Mouse (Mus musculus): ENCODE results near the gene Cel. TPM values are rescaled to one million over a fixed set of nuclear protein-coding genes. Genes with fewer than 3 reads are reported as not detected.

The Cel gene
- total and polyA plus RNA-seq, 2 experiments from 2014 or later: not detected

GRCm38 (mm10) chr2:28529856-28530255 is 33.3 kb downstream of the Cel start:
- H3K36me3 ChIP-seq (ENCODE audit: insufficient read depth, low read length): peaks cover 8% of the 10 kb centered on the region; the same call in 1 of the 2 replicates
- no peak overlapping the region for H3K9ac ChIP-seq (replicated peaks; ENCODE audit: low read length, poor library complexity, severe bottlenecking)
- no peak for ATAC-seq (ENCODE audit: low FRiP score)
- no peak overlapping the region for H3K4me3 ChIP-seq (ENCODE audit: low read depth, low read length)
- H3K4me1 ChIP-seq (ENCODE audit: insufficient read depth, low read length): peaks cover 43% of the 10 kb centered on the region
- no peaks in the 10 kb centered on the region for H3K27me3 ChIP-seq (ENCODE audit: insufficient read depth, low read length)
- H3K27ac ChIP-seq (ENCODE audit: low read depth, low read length): 0 out of 2 replicates have a peak overlapping the region, but pooled peaks have one; percentile 14
- 66% methylated on average over 4 of the region's 4 CpGs for WGBS
- no peak overlapping the region for H3K4me2 ChIP-seq (ENCODE audit: low read depth, low read length, poor library complexity, severe bottlenecking)
- no peak for TF ChIP-seq CTCF (IDR thresholded peaks at IDR 0.05)
- DNase-seq (ENCODE audit: low spot score): no peak
- H3K9me3 ChIP-seq (ENCODE audit: low read length): no peaks in the 10 kb centered on the region

DNA sequence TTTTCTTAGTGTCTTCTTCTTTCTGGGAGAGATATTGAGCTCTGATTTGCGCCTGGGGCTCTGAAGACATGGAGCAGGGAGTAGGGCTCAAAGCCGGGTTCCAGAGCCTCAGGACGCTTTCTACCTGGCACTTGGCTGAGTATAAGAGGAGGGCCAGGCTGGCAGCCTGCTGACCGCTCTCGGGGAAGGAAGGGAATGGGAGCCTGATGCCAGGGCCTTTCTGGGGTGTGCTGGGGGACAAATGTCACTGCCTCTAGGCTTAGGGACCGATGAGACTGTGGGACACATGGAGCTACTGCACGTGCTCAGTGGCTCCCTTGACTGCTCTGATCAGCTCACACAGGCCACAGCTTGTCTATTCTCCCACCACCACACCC is 34.9 kb downstream of the Cel start:
- no peak overlapping the region for H3K27ac ChIP-seq (ENCODE audit: low read depth, low read length)

GRCm38 (mm10) chr2:28527436-28528353 is 35.5 kb downstream of the Cel start:
- no peak for TF ChIP-seq CTCF (IDR thresholded peaks at IDR 0.05)

More for the DNA sequence above, 34.9 kb downstream of the Cel start:
- Histone ChIP-seq H3K4me3 (ENCODE audit: low read depth, low read length) (no peak overlapping the region), H3K4me1 (ENCODE audit: insufficient read depth, low read length) (peaks cover 33% of the 10 kb centered on the region), H3K9ac (replicated peaks; ENCODE audit: low read length, poor library complexity, severe bottlenecking) (no peak overlapping the region), H3K27me3 (ENCODE audit: insufficient read depth, low read length) (no peaks in the 10 kb centered on the region), H3K9me3 (ENCODE audit: low read length) (no peaks in the 10 kb centered on the region), H3K4me2 (ENCODE audit: low read depth, low read length, poor library complexity, severe bottlenecking) (no peak overlapping the region), H3K36me3 (ENCODE audit: insufficient read depth, low read length) (peaks cover 8% of the 10 kb centered on the region; the same call in 1 of the 2 replicates)
- ATAC-seq (ENCODE audit: low FRiP score): no peak
- DNase-seq (ENCODE audit: low spot score): no peak
- no peak for TF ChIP-seq CTCF (IDR thresholded peaks at IDR 0.05)
- 80% methylated on average over 6 of the region's 7 CpGs for WGBS

DNA sequence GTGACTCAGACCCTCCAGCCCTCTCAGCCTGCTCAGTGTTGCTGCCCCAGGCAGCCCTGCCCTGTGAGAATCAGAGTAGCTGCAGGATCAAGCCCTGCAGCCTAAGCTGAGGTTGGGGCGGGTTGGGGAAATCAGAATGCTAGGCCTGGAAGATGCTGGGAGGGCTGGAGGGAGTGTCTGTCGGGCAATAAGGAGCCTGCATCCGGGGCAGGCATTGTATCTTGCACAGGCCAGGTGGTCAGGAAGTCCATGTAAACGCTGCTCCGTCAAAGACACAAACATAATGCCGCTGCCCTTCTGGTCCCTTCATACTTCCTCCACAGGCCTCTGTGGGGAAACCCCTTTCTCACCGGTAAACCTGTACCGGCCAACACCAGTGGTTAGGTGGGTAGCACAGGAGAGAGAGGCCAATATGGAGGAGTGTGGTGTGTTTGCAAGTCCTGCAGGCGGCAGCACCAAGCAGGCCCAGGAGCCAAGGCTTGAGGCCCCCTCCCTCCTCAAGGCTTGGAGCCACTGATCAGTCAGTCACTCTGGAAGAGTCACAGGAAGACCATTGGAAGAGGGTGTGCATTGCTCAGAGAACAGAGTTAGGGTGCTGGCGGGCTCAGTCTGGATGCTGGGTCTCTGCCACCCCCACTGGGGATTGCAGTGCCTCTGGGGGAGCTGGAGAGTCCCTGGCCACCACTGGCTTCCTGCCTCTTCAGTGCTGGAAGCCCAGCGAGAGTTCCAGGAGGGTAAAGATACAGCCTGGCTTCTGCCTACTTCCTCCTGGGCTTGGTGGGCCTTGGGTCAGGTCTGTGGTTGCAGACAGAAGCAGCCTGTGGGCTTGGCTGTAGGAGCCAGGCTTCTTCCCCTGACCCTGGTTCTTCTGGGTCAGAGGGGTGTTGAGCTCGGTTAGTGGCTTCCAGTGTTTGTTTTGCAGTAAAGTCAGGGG is 37.0 kb downstream of the Cel start:
- H3K4me3 ChIP-seq (ENCODE audit: low read depth, low read length): no peak overlapping the region
- 41% methylated on average over 12 of the region's 12 CpGs for WGBS
- H3K9ac ChIP-seq (replicated peaks; ENCODE audit: low read length, poor library complexity, severe bottlenecking): 0 out of 2 replicates have a peak overlapping the region, but pooled peaks have one; percentile 34
- ATAC-seq (ENCODE audit: low FRiP score): peak; percentile 18; the same call in 1 of the 2 replicates
- no peak overlapping the region for H3K4me2 ChIP-seq (ENCODE audit: low read depth, low read length, poor library complexity, severe bottlenecking)
- peak; percentile 68 for TF ChIP-seq CTCF (IDR thresholded peaks at IDR 0.05)
- H3K9me3 ChIP-seq (ENCODE audit: low read length): no peaks in the 10 kb centered on the region
- DNase-seq (ENCODE audit: low spot score): no peak
- no peaks in the 10 kb centered on the region for H3K27me3 ChIP-seq (ENCODE audit: insufficient read depth, low read length)
- peak overlapping the region; percentile 48 for H3K27ac ChIP-seq (ENCODE audit: low read depth, low read length)
- peaks cover 23% of the 10 kb centered on the region for H3K4me1 ChIP-seq (ENCODE audit: insufficient read depth, low read length)
- H3K36me3 ChIP-seq (ENCODE audit: insufficient read depth, low read length): peaks cover 19% of the 10 kb centered on the region

More at GRCm38 (mm10) chr2:28527436-28528353, 35.5 kb downstream of the Cel start:
- no peaks in the 10 kb centered on the region for H3K27me3 ChIP-seq (ENCODE audit: insufficient read depth, low read length)
- peaks cover 29% of the 10 kb centered on the region for H3K4me1 ChIP-seq (ENCODE audit: insufficient read depth, low read length)
- H3K4me2 ChIP-seq (ENCODE audit: low read depth, low read length, poor library complexity, severe bottlenecking): no peak overlapping the region
- H3K36me3 ChIP-seq (ENCODE audit: insufficient read depth, low read length): peaks cover 8% of the 10 kb centered on the region; the same call in 1 of the 2 replicates
- H3K27ac ChIP-seq (ENCODE audit: low read depth, low read length): peak overlapping the region; percentile 26; the same call in 1 of the 2 replicates
- H3K4me3 ChIP-seq (ENCODE audit: low read depth, low read length): no peak overlapping the region
- ATAC-seq (ENCODE audit: low FRiP score): no peak
- DNase-seq (ENCODE audit: low spot score): no peak
- no peak overlapping the region for H3K9ac ChIP-seq (replicated peaks; ENCODE audit: low read length, poor library complexity, severe bottlenecking)
- 82% methylated on average over 19 of the region's 20 CpGs for WGBS
- H3K9me3 ChIP-seq (ENCODE audit: low read length): no peaks in the 10 kb centered on the region

DNA sequence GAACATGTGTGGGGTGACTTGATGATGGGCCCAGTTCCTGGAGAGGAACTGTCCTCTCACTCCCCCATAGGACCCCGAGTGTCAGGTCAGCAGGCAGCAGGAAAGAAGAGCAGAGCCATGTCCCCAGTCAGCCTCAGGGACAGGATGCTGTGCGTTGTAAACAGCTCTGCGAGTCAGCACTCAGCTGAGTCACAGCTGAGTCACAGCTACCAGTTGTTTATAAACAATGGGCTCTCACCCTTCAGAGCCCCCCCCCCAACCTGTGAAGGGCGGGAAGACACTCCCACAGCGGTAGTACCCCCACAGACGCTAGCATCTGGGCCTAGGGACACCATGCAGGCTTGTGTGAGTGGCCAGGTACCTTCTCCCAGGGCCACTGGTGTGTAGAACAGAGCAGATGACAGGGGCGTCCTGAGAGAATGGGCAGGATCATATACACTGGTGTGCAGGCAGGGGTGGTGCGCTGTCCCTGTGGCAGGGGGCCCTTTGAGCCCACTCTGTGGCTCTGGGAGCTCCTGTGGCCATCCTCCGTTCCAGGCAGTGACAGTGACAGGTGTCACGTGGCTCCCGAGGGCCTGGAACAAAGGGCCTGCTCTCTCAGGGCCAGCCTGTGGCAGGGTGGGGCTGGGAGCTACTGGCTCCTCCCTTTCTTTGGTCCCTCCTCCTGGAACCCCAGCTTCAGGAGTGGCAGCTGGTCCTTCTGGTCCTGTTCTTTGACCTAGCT is 37.8 kb downstream of the Cel start:
- peak overlapping the region; percentile 48 for H3K27ac ChIP-seq (ENCODE audit: low read depth, low read length)
- H3K36me3 ChIP-seq (ENCODE audit: insufficient read depth, low read length): peaks cover 19% of the 10 kb centered on the region
- no peak for TF ChIP-seq CTCF (IDR thresholded peaks at IDR 0.05)
- 9% methylated on average over 11 of the region's 11 CpGs for WGBS
- H3K4me3 ChIP-seq (ENCODE audit: low read depth, low read length): no peak overlapping the region
- DNase-seq (ENCODE audit: low spot score): peak; percentile 70
- H3K4me1 ChIP-seq (ENCODE audit: insufficient read depth, low read length): peaks cover 25% of the 10 kb centered on the region
- H3K9ac ChIP-seq (replicated peaks; ENCODE audit: low read length, poor library complexity, severe bottlenecking): peak overlapping the region; percentile 34; the same call in 1 of the 2 replicates
- peak; percentile 20; the same call in 1 of the 2 replicates for ATAC-seq (ENCODE audit: low FRiP score)
- no peaks in the 10 kb centered on the region for H3K27me3 ChIP-seq (ENCODE audit: insufficient read depth, low read length)
- no peak overlapping the region for H3K4me2 ChIP-seq (ENCODE audit: low read depth, low read length, poor library complexity, severe bottlenecking)
- H3K9me3 ChIP-seq (ENCODE audit: low read length): no peaks in the 10 kb centered on the region

All from midbrain, postnatal 0 days (tissue).